Mouse (Mus musculus) heart, adult 2 months (tissue): ENCODE measurements at regions not wholly inside any gene's neighbourhood (a gene's known extent, or its start where the extent isn't known, plus 50 kb on each side); places are given as distances from the start of the nearest gene placed in this dataset.

Experiments used
- EP300 ChIP-seq: fragments of 200-500 bp; IDR thresholded peaks from 2 replicates; pipeline ENCODE4 v1.6.1; 2011; ENCODE audit warnings: low read depth, low read length, control low read depth; ENCODE audit not compliant: insufficient read depth
- POLR2A ChIP-seq: fragments of 200-500 bp; IDR thresholded peaks from 2 replicates; pipeline ENCODE4 v1.6.1; 2011; ENCODE audit warnings: mild to moderate bottlenecking, low read depth, low read length, control low read depth; ENCODE audit not compliant: insufficient read depth

DNA sequence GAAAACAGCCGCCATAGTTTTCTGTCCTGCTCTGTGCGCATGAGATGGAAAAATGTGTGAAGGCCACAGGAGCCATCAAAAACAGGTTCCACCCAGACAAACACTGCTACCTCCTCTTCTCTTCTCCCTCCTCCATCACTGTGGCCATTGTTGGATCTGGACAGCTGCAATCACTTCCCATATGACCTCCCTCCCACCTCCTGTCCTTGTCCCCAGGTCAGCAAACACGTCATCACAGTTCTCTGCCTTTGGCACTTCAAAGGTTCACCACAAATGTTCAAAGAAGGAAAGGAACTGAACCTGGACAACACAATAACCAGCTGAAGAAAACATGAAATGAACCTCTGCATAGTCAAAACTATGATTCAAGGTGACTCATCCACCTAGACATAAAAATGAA, 220.2 kb upstream of the Il12b start:
- TF ChIP-seq POLR2A (no peak), EP300 (no peak)
